Mouse (Mus musculus): Measurements from ENCODE around the gene Cyth1. TPM values are rescaled to one million over a fixed set of nuclear protein-coding genes. Genes with fewer than 3 reads are reported as not detected.
A peak's percentile ranks its signal among the peaks of the same experiment; 100 is the strongest.

Gene Cyth1
- polyA plus RNA-seq, 1 experiment: 19.6 TPM

DNA sequence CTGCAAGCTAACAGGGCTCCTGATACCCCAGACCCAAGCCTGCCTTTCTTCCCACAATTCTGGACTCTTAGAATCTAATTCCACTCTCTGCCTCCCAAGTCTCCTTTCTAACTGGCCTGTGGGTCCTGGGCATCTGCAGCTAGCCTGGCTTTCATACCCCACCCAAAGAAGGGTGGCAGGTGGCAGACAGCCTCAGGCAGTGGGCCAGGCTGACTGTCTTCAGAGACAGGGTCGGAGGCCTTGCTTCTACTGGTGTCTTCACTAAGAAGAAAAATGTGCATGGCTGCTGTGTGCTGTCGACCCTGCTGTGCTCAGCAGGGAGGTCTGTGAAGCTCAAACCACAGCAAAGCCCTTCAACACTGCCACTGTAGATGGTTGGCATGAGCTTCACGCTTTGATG, 39.0 kb downstream of the Cyth1 start:
- no peaks in the 10 kb centered on the region for H3K27me3 ChIP-seq (ENCODE audit: control insufficient read depth, insufficient read depth, low read length)
- H3K36me3 ChIP-seq (ENCODE audit: control insufficient read depth, insufficient read depth, low read length): 0 out of 2 replicates have a peak, but pooled peaks cover 1% of the 10 kb centered on the region
- peaks cover 37% of the 10 kb centered on the region for H3K4me1 ChIP-seq (ENCODE audit: control insufficient read depth, insufficient read depth, insufficient read length, low read length)
- H3K4me3 ChIP-seq (ENCODE audit: low read depth, low read length): no peak overlapping the region
- no peak overlapping the region for H3K27ac ChIP-seq (ENCODE audit: insufficient read depth, low read depth, low read length)
- 77% methylated on average over 3 of the region's 3 CpGs for WGBS
- TF ChIP-seq CTCF (IDR thresholded peaks at IDR 0.05; ENCODE audit: extremely low read depth, insufficient read length, insufficient replicate concordance, low read depth, low read length) (no peak), POLR2A (IDR thresholded peaks at IDR 0.05; ENCODE audit: low read depth, low read length) (no peak)

DNA sequence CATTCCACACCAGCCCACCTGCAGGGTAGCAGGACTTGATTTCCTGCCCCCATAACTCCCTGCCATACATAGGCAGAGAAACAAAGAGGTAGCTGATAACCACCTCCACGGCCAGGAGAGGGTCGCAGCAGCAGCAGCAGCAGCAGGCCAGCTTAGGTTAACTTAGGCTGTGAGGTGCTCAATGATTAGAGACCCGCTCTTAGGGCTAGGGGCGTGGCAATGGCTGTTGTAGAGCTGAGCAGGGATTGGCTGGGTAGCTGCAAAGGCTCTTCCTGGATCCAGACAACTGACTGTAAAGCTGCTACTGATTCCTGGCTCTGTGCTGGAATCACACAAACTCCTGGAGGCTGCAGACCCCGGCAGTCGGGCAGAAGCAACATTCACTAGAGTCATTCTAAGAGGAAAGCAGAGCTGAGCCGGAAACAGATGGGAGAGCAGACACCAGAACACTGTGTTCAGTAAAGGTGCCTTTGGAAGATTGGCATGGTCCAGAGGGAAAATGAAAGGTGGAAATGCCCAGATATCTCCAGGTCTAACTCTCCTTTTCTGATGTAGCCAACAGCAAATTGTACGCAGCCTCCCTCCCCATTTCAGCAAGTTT, 39.6 kb downstream of the Cyth1 start:
- Histone ChIP-seq H3K36me3 (ENCODE audit: control insufficient read depth, insufficient read depth, low read length) (0 out of 2 replicates have a peak, but pooled peaks cover 1% of the 10 kb centered on the region), H3K4me1 (ENCODE audit: control insufficient read depth, insufficient read depth, insufficient read length, low read length) (peaks cover 37% of the 10 kb centered on the region), H3K27me3 (ENCODE audit: control insufficient read depth, insufficient read depth, low read length) (no peaks in the 10 kb centered on the region), H3K4me3 (ENCODE audit: low read depth, low read length) (no peak overlapping the region), H3K27ac (ENCODE audit: insufficient read depth, low read depth, low read length) (no peak overlapping the region)
- WGBS: 38% methylated on average over 8 of the region's 8 CpGs
- TF ChIP-seq POLR2A (IDR thresholded peaks at IDR 0.05; ENCODE audit: low read depth, low read length): no peak
- no peak for TF ChIP-seq CTCF (IDR thresholded peaks at IDR 0.05; ENCODE audit: extremely low read depth, insufficient read length, insufficient replicate concordance, low read depth, low read length)

DNA sequence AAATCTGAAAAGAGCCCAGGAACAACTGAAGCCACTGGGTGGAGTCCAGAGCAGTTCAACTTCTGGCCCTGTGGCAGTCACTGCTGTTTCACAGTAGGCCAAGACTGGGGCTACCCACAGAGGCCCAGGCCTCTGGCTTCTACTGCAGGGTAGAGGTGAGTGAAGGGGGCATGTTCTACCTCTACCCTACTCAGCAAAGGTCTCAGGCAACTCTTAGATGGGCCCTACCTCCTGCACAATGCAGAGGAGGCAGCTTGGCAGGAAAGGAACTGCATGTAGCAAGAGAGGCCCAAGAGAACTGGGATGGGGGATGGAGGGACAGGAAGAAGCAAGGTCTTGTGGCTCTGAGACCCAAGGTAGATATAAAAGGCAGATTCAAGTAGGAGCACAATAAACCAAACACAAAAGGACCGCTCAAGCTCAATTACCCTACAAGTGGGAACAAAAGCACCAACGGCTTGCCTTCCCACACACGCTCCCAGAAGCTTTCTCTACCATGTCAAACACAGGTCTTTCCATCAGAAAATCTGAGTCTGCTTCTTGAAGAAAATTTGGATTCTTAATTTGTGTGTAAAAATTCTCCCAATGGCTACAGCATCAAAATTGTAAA, 40.9 kb downstream of the Cyth1 start:
- no peak for TF ChIP-seq CTCF (IDR thresholded peaks at IDR 0.05; ENCODE audit: extremely low read depth, insufficient read length, insufficient replicate concordance, low read depth, low read length)
- no peak for TF ChIP-seq POLR2A (IDR thresholded peaks at IDR 0.05; ENCODE audit: low read depth, low read length)
- no peak overlapping the region for H3K27ac ChIP-seq (ENCODE audit: insufficient read depth, low read depth, low read length)
- no peaks in the 10 kb centered on the region for H3K27me3 ChIP-seq (ENCODE audit: control insufficient read depth, insufficient read depth, low read length)
- peaks cover 37% of the 10 kb centered on the region for H3K4me1 ChIP-seq (ENCODE audit: control insufficient read depth, insufficient read depth, insufficient read length, low read length)
- whole genome bisulfite sequencing: 94% methylated on average over 3 of the region's 3 CpGs
- H3K4me3 ChIP-seq (ENCODE audit: low read depth, low read length): no peak overlapping the region
- 0 out of 2 replicates have a peak, but pooled peaks cover 1% of the 10 kb centered on the region for H3K36me3 ChIP-seq (ENCODE audit: control insufficient read depth, insufficient read depth, low read length)

DNA sequence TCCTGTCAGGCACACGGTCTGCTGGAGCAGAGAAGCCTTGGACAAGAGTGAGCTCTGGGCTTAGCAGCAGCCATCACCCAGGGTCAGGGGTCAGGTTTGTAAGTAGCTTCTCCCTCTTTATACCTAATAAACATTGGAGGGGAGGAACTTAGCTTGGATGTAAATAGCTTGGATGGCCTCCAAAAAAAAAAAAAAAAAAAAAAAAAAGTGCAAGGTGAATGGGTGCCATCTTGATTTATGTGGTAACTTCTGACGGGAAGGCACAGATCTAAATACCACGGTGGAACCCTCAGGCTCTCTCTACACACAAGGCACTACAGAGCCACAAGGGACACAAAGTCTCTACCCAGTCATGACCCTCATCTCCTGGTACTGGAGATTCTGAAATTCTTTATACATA, 42.1 kb downstream of the Cyth1 start:
- Histone ChIP-seq H3K4me3 (ENCODE audit: low read depth, low read length) (no peak overlapping the region), H3K27ac (ENCODE audit: insufficient read depth, low read depth, low read length) (no peak overlapping the region), H3K36me3 (ENCODE audit: control insufficient read depth, insufficient read depth, low read length) (0 out of 2 replicates have a peak, but pooled peaks cover 1% of the 10 kb centered on the region), H3K4me1 (ENCODE audit: control insufficient read depth, insufficient read depth, insufficient read length, low read length) (peaks cover 39% of the 10 kb centered on the region), H3K27me3 (ENCODE audit: control insufficient read depth, insufficient read depth, low read length) (no peaks in the 10 kb centered on the region)
- TF ChIP-seq CTCF (IDR thresholded peaks at IDR 0.05; ENCODE audit: extremely low read depth, insufficient read length, insufficient replicate concordance, low read depth, low read length): no peak
- WGBS: 61% methylated on average over 3 of the region's 3 CpGs

DNA sequence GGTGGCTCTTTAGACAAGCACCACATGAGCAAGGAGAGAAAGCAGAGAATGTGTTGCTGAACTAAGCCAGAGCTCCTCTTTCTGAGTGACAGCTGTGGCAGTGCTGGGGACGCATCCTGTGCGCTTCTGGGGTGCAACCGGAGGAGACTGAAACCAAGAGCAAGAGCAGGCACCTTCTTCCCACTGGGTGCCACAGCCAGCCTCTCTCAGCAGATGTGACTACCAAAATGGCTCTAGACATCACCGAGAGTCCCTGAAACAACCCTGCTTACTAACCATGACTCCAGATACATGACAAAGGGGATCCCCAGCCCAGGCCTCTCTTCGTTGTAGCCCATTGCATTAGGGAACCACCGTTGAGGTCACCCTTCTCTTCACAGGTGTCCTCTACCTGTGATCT, 44.9 kb downstream of the Cyth1 start:
- Histone ChIP-seq H3K27me3 (ENCODE audit: control insufficient read depth, insufficient read depth, low read length) (no peaks in the 10 kb centered on the region), H3K36me3 (ENCODE audit: control insufficient read depth, insufficient read depth, low read length) (0 out of 2 replicates have a peak, but pooled peaks cover 1% of the 10 kb centered on the region), H3K4me1 (ENCODE audit: control insufficient read depth, insufficient read depth, insufficient read length, low read length) (peaks cover 39% of the 10 kb centered on the region), H3K4me3 (ENCODE audit: low read depth, low read length) (no peak overlapping the region), H3K27ac (ENCODE audit: insufficient read depth, low read depth, low read length) (0 out of 2 replicates have a peak overlapping the region, but pooled peaks have one; percentile 3)
- 89% methylated on average over 6 of the region's 6 CpGs for WGBS
- no peak for TF ChIP-seq POLR2A (IDR thresholded peaks at IDR 0.05; ENCODE audit: low read depth, low read length)
- no peak for TF ChIP-seq CTCF (IDR thresholded peaks at IDR 0.05; ENCODE audit: extremely low read depth, insufficient read length, insufficient replicate concordance, low read depth, low read length)

DNA sequence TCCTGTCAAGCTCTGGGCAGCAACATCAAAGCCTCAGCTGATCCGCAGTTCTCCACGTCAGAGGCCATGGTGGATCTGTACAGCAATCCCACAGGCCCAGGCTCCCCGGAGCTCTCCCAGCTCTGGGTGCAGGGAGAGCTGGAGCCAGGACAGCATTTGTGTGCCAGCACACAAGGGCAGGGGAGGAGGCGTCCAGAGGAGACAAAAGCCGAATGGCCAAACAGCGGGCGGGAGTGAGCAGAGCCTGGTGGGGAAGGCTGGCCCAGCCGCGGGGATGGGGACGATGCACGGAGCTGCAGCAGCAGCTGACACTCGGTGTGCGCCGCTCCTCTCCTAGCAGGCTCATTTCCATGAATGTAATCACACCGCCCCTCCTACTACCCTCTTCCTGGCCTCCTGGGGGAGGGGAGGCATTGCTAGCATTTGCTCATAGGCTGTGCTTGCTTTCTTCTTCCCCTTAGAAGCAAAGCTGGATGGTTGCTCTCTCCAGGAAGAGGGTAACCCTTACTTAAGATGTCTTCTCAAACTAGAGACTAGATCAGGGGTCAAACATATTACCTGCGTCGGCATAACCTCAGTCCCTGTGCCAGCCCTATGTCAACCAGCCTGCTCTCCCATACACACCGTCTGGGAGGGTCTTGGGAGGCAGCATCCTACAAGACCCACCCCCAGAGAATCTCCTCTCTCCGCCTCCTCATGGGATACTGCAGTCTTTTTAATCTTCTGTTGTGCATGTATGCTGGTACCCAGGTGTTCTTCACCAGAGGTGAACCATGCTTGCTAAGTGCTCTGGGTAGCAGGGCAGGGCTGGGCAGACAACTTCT, 45.8 kb downstream of the Cyth1 start:
- TF ChIP-seq CTCF (IDR thresholded peaks at IDR 0.05; ENCODE audit: extremely low read depth, insufficient read length, insufficient replicate concordance, low read depth, low read length) (no peak), POLR2A (IDR thresholded peaks at IDR 0.05; ENCODE audit: low read depth, low read length) (no peak)

More for the DNA sequence above, 45.8 kb downstream of the Cyth1 start:
- H3K27me3 ChIP-seq (ENCODE audit: control insufficient read depth, insufficient read depth, low read length): no peaks in the 10 kb centered on the region
- peaks cover 41% of the 10 kb centered on the region for H3K4me1 ChIP-seq (ENCODE audit: control insufficient read depth, insufficient read depth, insufficient read length, low read length)
- 42% methylated on average over 19 of the region's 19 CpGs for WGBS
- 0 out of 2 replicates have a peak, but pooled peaks cover 1% of the 10 kb centered on the region for H3K36me3 ChIP-seq (ENCODE audit: control insufficient read depth, insufficient read depth, low read length)
- 0 out of 2 replicates have a peak overlapping the region, but pooled peaks have one; percentile 20 for H3K27ac ChIP-seq (ENCODE audit: insufficient read depth, low read depth, low read length)
- peak overlapping the region; percentile 32 for H3K4me3 ChIP-seq (ENCODE audit: low read depth, low read length)
